In the genomic region with DNA sequence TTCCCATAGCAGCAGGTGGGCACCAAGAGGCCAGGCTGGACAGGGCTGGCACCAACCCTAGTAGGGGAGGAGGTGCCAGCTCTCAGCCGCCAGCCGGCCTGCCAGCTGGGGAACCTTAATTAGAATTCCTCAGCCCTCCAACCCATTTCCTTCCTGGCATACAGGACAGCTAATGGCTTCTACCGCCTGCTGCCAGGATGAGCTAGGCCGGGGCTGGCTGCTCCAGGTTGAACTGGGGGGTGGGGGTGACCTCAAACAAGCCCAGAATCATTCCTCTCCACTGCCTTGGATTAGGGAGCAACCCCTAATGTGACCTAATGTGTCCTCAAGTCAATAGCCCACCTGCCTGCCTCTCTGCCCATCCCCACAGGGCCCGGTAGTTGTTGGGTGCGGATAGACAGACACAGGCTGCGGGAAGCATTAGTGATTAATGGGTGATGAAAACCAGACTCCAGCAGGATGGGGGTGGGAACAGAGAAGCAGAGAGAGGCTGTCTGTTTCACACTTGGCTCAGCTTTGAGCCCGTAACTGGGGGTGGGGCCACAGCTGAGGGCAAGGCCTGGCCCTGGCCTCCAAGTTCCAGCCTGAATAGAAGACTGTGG, we compare ENCODE assay signal across 7 mouse cellular contexts.
DNase-seq lines count a peak whose midpoint lies in the region; ATAC-seq lines count a peak whose summit lies in the region.

No protein-coding gene starts in this region.

- H3K4me2 ChIP-seq in forebrain, embryonic 13.5 days: no peak overlapping the region
- H3K4me2 ChIP-seq in midbrain, embryonic 14.5 days (ENCODE audit: low read length): no peak overlapping the region

- WGBS in forebrain, embryonic 13.5 days: 50% methylated on average over 8 of the region's 8 CpGs
- 72% methylated on average over 8 of the region's 8 CpGs for WGBS in midbrain, embryonic 14.5 days

- H3K27ac ChIP-seq in forebrain, embryonic 13.5 days: peak overlapping the region; percentile 80
- peak overlapping the region; percentile 32; the same call in 1 of the 2 replicates for H3K27ac ChIP-seq in midbrain, embryonic 14.5 days (replicated peaks; ENCODE audit: low read depth, low read length)

- peak; percentile 95 for DNase-seq in Muller cell, postnatal 12 days (ENCODE audit: inconsistent ontology term)
- peak; percentile 85 for DNase-seq in brain, adult 2 months (ENCODE audit: low read depth, low spot score)
- peak; percentile 60 to 61 for DNase-seq in heart, postnatal 36 days
- peak; percentile 75 to 79 for DNase-seq in layer of hippocampus, adult 8-10 months (ENCODE audit: low spot score in 2 of 2)
- peak; percentile 54 for DNase-seq in midbrain, embryonic 14.5 days
- DNase-seq in thymus, postnatal 10 days (ENCODE audit: low spot score in 2 of 2): no peak

- H3K4me1 ChIP-seq in forebrain, embryonic 13.5 days: peaks cover 37% of the 10 kb centered on the region
- peaks cover 4% of the 10 kb centered on the region; the same call in 1 of the 2 replicates for H3K4me1 ChIP-seq in midbrain, embryonic 14.5 days (ENCODE audit: control insufficient read depth, insufficient read depth, low read length)

- no peaks in the 10 kb centered on the region for H3K9me3 ChIP-seq in forebrain, embryonic 13.5 days (replicated peaks)
- H3K9me3 ChIP-seq in midbrain, embryonic 14.5 days (ENCODE audit: control insufficient read depth, low read length): no peaks in the 10 kb centered on the region

- H3K9ac ChIP-seq in forebrain, embryonic 13.5 days: no peak overlapping the region
- no peak overlapping the region for H3K9ac ChIP-seq in midbrain, embryonic 14.5 days (replicated peaks; ENCODE audit: low read length)

- H3K4me3 ChIP-seq in forebrain, embryonic 13.5 days: no peak overlapping the region
- H3K4me3 ChIP-seq in midbrain, embryonic 14.5 days (replicated peaks; ENCODE audit: low read depth, low read length): no peak overlapping the region

- intact Hi-C loops in heart, postnatal 36 days (cut with DNase I): no loop called here

- H3K36me3 ChIP-seq in forebrain, embryonic 13.5 days (ENCODE audit: poor library complexity, severe bottlenecking): no peaks in the 10 kb centered on the region
- H3K36me3 ChIP-seq in midbrain, embryonic 14.5 days (ENCODE audit: control insufficient read depth, insufficient read depth, low read length): no peaks in the 10 kb centered on the region

- no peaks in the 10 kb centered on the region for H3K27me3 ChIP-seq in forebrain, embryonic 13.5 days
- no peaks in the 10 kb centered on the region for H3K27me3 ChIP-seq in midbrain, embryonic 14.5 days (ENCODE audit: control insufficient read depth, insufficient read depth, low read length)

- ATAC-seq in forebrain, embryonic 13.5 days: peak; percentile 88
- ATAC-seq in midbrain, embryonic 14.5 days (ENCODE audit: low FRiP score, low TSS enrichment): peak; percentile 63

Comparison
In these comparisons a context has a peak if more than half of its experiments do, and no peak if none do; other contexts are left out.
1. DNase-seq: peak in Muller cell, postnatal 12 days (single experiment), brain, adult 2 months (single experiment), heart, postnatal 36 days (2 of 2), layer of hippocampus, adult 8-10 months (2 of 2) and midbrain, embryonic 14.5 days (single experiment); none in thymus, postnatal 10 days (0 of 2).